ENCODE assay signal across 8 mouse cellular contexts in genomic region chr7:109021428-109021827, GRCm38 (mm10).
DNase-seq lines count a peak whose midpoint lies in the region; ATAC-seq and TF ChIP-seq lines count a peak whose summit lies in the region.

No protein-coding gene starts in this region.

- peaks cover 15% of the 10 kb centered on the region for H3K9me3 ChIP-seq in E14TG2a.4 (ENCODE audit: low read length)
- no peaks in the 10 kb centered on the region for H3K9me3 ChIP-seq in kidney, embryonic 15.5 days (replicated peaks)
- H3K9me3 ChIP-seq in liver, postnatal 0 days (ENCODE audit: low read length) = no peaks in the 10 kb centered on the region
- no peaks in the 10 kb centered on the region for H3K9me3 ChIP-seq in neural tube, embryonic 14.5 days (ENCODE audit: control insufficient read depth, low read length)

- H3K9ac ChIP-seq in kidney, embryonic 15.5 days = no peak overlapping the region
- no peak overlapping the region for H3K9ac ChIP-seq in liver, postnatal 0 days (replicated peaks)
- no peak overlapping the region for H3K9ac ChIP-seq in neural tube, embryonic 14.5 days (replicated peaks; ENCODE audit: low read depth, low read length)

- H3K4me3 ChIP-seq in E14TG2a.4 (replicated peaks; ENCODE audit: low read length) = no peak overlapping the region
- no peak overlapping the region for H3K4me3 ChIP-seq in kidney, embryonic 15.5 days (replicated peaks)
- no peak overlapping the region for H3K4me3 ChIP-seq in liver, postnatal 0 days (ENCODE audit: low read depth, low read length)
- no peak overlapping the region for H3K4me3 ChIP-seq in neural tube, embryonic 14.5 days (ENCODE audit: low read depth, low read length)

- no peak for TF ChIP-seq EP300 in liver, postnatal 0 days (IDR thresholded peaks at IDR 0.05; ENCODE audit: low read depth)

- no peak overlapping the region for H3K27ac ChIP-seq in kidney, embryonic 15.5 days
- no peak overlapping the region for H3K27ac ChIP-seq in liver, postnatal 0 days (ENCODE audit: low read depth)
- no peak overlapping the region for H3K27ac ChIP-seq in neural tube, embryonic 14.5 days (ENCODE audit: low read depth, low read length)

- WGBS in kidney, embryonic 15.5 days = 11% methylated on average over 3 of the region's 3 CpGs
- 13% methylated on average over 3 of the region's 3 CpGs for WGBS in liver, postnatal 0 days (ENCODE audit: insufficient replicate concordance)
- 20% methylated on average over 3 of the region's 3 CpGs for WGBS in neural tube, embryonic 14.5 days

- peak; percentile 71 to 91 for DNase-seq in adrenal gland, adult (ENCODE audit: inconsistent age in 2 of 2, low spot score in 1 of 2)
- peak; percentile 28 to 42 for DNase-seq in gastrocnemius, postnatal 36 days
- DNase-seq in liver, postnatal 0 days = peak; percentile 66
- DNase-seq in thymus, postnatal 4 days = peak; percentile 72

- H3K36me3 ChIP-seq in E14TG2a.4 (ENCODE audit: insufficient read depth, low read length) = peaks cover 14% of the 10 kb centered on the region; the same call in 1 of the 2 replicates
- no peaks in the 10 kb centered on the region for H3K36me3 ChIP-seq in kidney, embryonic 15.5 days
- no peaks in the 10 kb centered on the region for H3K36me3 ChIP-seq in liver, postnatal 0 days (replicated peaks; ENCODE audit: insufficient read depth, low read length)
- peaks cover 20% of the 10 kb centered on the region; the same call in 1 of the 2 replicates for H3K36me3 ChIP-seq in neural tube, embryonic 14.5 days (ENCODE audit: control insufficient read depth, insufficient read depth, low read length)

- H3K4me2 ChIP-seq in kidney, embryonic 15.5 days = no peak overlapping the region
- H3K4me2 ChIP-seq in liver, postnatal 0 days (ENCODE audit: low read depth, low read length) = no peak overlapping the region
- H3K4me2 ChIP-seq in neural tube, embryonic 14.5 days (ENCODE audit: low read depth, low read length) = no peak overlapping the region

- H3K27me3 ChIP-seq in E14TG2a.4 (ENCODE audit: insufficient read depth, low read length) = no peaks in the 10 kb centered on the region
- no peaks in the 10 kb centered on the region for H3K27me3 ChIP-seq in kidney, embryonic 15.5 days
- H3K27me3 ChIP-seq in liver, postnatal 0 days (ENCODE audit: insufficient read depth, low read length) = no peaks in the 10 kb centered on the region
- no peaks in the 10 kb centered on the region for H3K27me3 ChIP-seq in neural tube, embryonic 14.5 days (ENCODE audit: control insufficient read depth, insufficient read depth, low read length)

- intact Hi-C loops in gastrocnemius, postnatal 36 days (cut with DNase I) = loop anchor here (2.0 kb wide), 1 partner anchor 55 kb away; no protein-coding TSS in a partner anchor

- ATAC-seq in common myeloid progenitor, adult 5-6 weeks (replicated peaks; ENCODE audit: low read depth, poor library complexity, severe bottlenecking) = peak; percentile 93
- peak; percentile 40 for ATAC-seq in kidney, embryonic 15.5 days (replicated peaks; ENCODE audit: low FRiP score)
- peak; percentile 35; the same call in 1 of the 2 replicates for ATAC-seq in liver, postnatal 0 days
- ATAC-seq in neural tube, embryonic 14.5 days (ENCODE audit: low read depth) = peak; percentile 47

- peaks cover 41% of the 10 kb centered on the region for H3K4me1 ChIP-seq in E14TG2a.4 (replicated peaks; ENCODE audit: low read depth, low read length)
- no peaks in the 10 kb centered on the region for H3K4me1 ChIP-seq in kidney, embryonic 15.5 days
- no peaks in the 10 kb centered on the region for H3K4me1 ChIP-seq in liver, postnatal 0 days (ENCODE audit: insufficient read depth)
- H3K4me1 ChIP-seq in neural tube, embryonic 14.5 days (ENCODE audit: control insufficient read depth, insufficient read depth, low read length) = peaks cover 6% of the 10 kb centered on the region

- peak; percentile 85 for TF ChIP-seq CTCF in E14TG2a.4 (conservative IDR thresholded peaks at IDR 0.05; ENCODE audit: low read length)
- peak; percentile 76 for TF ChIP-seq CTCF in liver, postnatal 0 days (IDR thresholded peaks at IDR 0.05; ENCODE audit: low read depth)

Comparison
In these comparisons a context has a peak if more than half of its experiments do, and no peak if none do; other contexts are left out.
1. ATAC-seq: peak in every context shown above with its lines; median percentile 93 in common myeloid progenitor, adult 5-6 weeks; 47 in neural tube, embryonic 14.5 days; 40 in kidney, embryonic 15.5 days; 35 in liver, postnatal 0 days.